Mouse (Mus musculus) midbrain, embryonic 16.5 days (tissue): ENCODE results near the gene Ltbp2. TPM values are rescaled to one million over a fixed set of nuclear protein-coding genes. Genes with fewer than 3 reads are reported as not detected.
A peak's percentile ranks its signal among the peaks of the same experiment; 100 is the strongest.

ENCODE experiments used
- ATAC-seq: fragments of 200-750 bp; cut with Nextera tagmentation; 2 replicates; pipeline ENCODE4 v1.8.0; 2017; ENCODE audit warnings: moderate TSS enrichment
- H3K27ac ChIP-seq: fragments of 300-500 bp; sonication (generic); 2 replicates; pipeline ENCODE4 v1.5.1; 2014; ENCODE audit warnings: mild to moderate bottlenecking, low read length, mixed read lengths
- H3K27me3 ChIP-seq: fragments of 300-500 bp; sonication (generic); 2 replicates; pipeline ENCODE4 v1.6.1; 2014; ENCODE audit warnings: low read depth, low read length, mixed read lengths; ENCODE audit not compliant: control insufficient read depth, insufficient read depth
- H3K36me3 ChIP-seq: fragments of 300-500 bp; sonication (generic); 2 replicates; pipeline ENCODE4 v1.6.1; 2014; ENCODE audit warnings: mild to moderate bottlenecking, low read length, moderate library complexity, mixed read lengths; ENCODE audit not compliant: control insufficient read depth, insufficient read depth
- H3K4me1 ChIP-seq: fragments of 300-500 bp; sonication (generic); 2 replicates; pipeline ENCODE4 v1.6.1; 2014; ENCODE audit warnings: mild to moderate bottlenecking, low read length, mixed read lengths; ENCODE audit not compliant: control insufficient read depth, insufficient read depth
- H3K4me2 ChIP-seq: fragments of 300-500 bp; sonication (generic); 2 replicates; pipeline ENCODE4 v1.6.1; 2014; ENCODE audit warnings: mild to moderate bottlenecking, low read length, mixed read lengths
- H3K4me3 ChIP-seq: fragments of 300-500 bp; sonication (generic); 2 replicates; pipeline ENCODE4 v1.5.1; 2014; ENCODE audit warnings: low read depth, mild to moderate bottlenecking, low read length, moderate library complexity, mixed read lengths
- H3K9ac ChIP-seq: fragments of 300-500 bp; sonication (generic); 2 replicates; pipeline ENCODE4 v1.6.1; 2014; ENCODE audit warnings: low read depth, low read length, mixed read lengths
- H3K9me3 ChIP-seq: fragments of 300-500 bp; sonication (generic); replicated peaks from 2 replicates; pipeline ENCODE4 v1.6.1; 2014; ENCODE audit warnings: mild to moderate bottlenecking, low read length, mixed read lengths; ENCODE audit not compliant: control insufficient read depth, poor library complexity, severe bottlenecking
- WGBS: fragments of 180-500 bp; shearing (Covaris S2); extraction: QIAGEN DNeasy Blood & Tissue Kit; methylation state at CpG from one replicate; pipeline ENCODE4 v1.1.7; 2014; 5-methylcytosine and 5-hydroxymethylcytosine counted together
- polyA plus RNA-seq: library from polyadenylated mRNA; unstranded; fragments of >200 nt; fragmentation: Nextera tagmentation; extraction: Ambion mirVana; gene quantifications from 2 replicates; pipeline ENCODE4 v1.2.1, GENCODE M21; 2015

The Ltbp2 gene
- polyA plus RNA-seq, 1 experiment from 2014 or later = 0.11 TPM

- WGBS = 66% methylated on average over 10 of the region's 10 CpGs
- no peak overlapping the region for H3K4me3 ChIP-seq
- no peaks in the 10 kb centered on the region for H3K9me3 ChIP-seq
- H3K36me3 ChIP-seq = no peaks in the 10 kb centered on the region
- no peaks in the 10 kb centered on the region; the same call in 1 of the 2 replicates for H3K4me1 ChIP-seq
- no peak overlapping the region for H3K4me2 ChIP-seq
- no peaks in the 10 kb centered on the region for H3K27me3 ChIP-seq
- H3K27ac ChIP-seq = no peak overlapping the region
- H3K9ac ChIP-seq = no peak overlapping the region
- ATAC-seq = 0 out of 2 replicates have a peak, but pooled peaks have one; percentile 39
Measured at GRCm38 (mm10) chr12:84907627-84908480, 31.5 kb upstream of the Ltbp2 start.

GRCm38 (mm10) chr12:84907024-84907626 is 30.8 kb upstream of the Ltbp2 start:
- WGBS = 72% methylated on average over 12 of the region's 12 CpGs
- ATAC-seq = no peak
- H3K4me3 ChIP-seq = no peak overlapping the region
- no peaks in the 10 kb centered on the region for H3K27me3 ChIP-seq
- H3K4me1 ChIP-seq = no peaks in the 10 kb centered on the region; the same call in 1 of the 2 replicates
- no peaks in the 10 kb centered on the region for H3K9me3 ChIP-seq
- H3K27ac ChIP-seq = no peak overlapping the region
- H3K4me2 ChIP-seq = no peak overlapping the region
- H3K9ac ChIP-seq = no peak overlapping the region
- no peaks in the 10 kb centered on the region for H3K36me3 ChIP-seq

DNA sequence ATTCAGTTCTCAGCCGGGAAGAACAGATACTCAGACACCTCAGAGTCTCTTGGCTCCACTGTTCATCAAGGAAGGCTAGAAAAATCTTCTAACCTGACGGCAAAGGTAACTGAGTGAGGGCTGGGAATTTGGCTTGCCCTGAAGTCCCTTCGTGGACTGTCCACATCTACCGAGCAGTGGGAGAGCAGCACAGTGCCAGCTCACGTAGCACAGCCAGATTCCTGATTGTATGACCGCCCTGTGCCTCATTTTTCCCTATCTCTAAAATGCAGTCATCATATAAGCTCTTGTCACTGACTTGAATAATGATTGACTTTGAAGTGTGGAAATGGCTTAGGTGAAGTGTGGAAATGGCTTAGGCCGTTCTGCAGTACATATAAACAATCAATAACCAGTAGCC is 28.1 kb upstream of the Ltbp2 start:
- WGBS = 77% methylated on average over 7 of the region's 7 CpGs
- H3K27me3 ChIP-seq = no peaks in the 10 kb centered on the region
- H3K4me2 ChIP-seq = no peak overlapping the region
- H3K9ac ChIP-seq = no peak overlapping the region
- no peak overlapping the region for H3K27ac ChIP-seq
- no peaks in the 10 kb centered on the region for H3K9me3 ChIP-seq
- H3K36me3 ChIP-seq = no peaks in the 10 kb centered on the region
- H3K4me3 ChIP-seq = no peak overlapping the region
- no peaks in the 10 kb centered on the region; the same call in 1 of the 2 replicates for H3K4me1 ChIP-seq
- ATAC-seq = no peak

DNA sequence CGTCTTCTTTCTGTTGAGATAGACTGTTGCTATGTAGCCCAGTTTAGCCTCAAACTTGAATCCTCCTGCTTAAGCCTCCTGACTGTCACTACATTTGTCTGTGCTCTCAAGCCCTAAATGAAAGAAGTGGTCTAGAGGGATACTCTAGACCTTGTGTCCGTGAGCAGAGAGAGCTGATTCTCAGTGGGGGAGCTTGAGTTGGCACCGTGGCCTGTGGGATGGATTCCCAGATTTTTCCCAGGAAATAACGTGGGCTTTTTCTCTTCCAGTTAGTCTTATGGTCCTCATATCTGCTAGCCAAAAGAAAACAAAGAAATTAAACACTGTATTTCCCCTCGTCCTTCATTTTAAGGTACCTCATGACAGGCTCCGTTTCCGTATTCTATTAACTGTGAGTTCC is 24.0 kb upstream of the Ltbp2 start:
- no peak for ATAC-seq
- H3K27me3 ChIP-seq = no peaks in the 10 kb centered on the region
- no peaks in the 10 kb centered on the region for H3K9me3 ChIP-seq
- no peak overlapping the region for H3K27ac ChIP-seq
- no peaks in the 10 kb centered on the region for H3K4me1 ChIP-seq
- no peak overlapping the region for H3K9ac ChIP-seq
- no peak overlapping the region for H3K4me3 ChIP-seq
- 89% methylated on average over 7 of the region's 7 CpGs for WGBS
- H3K36me3 ChIP-seq = no peaks in the 10 kb centered on the region
- H3K4me2 ChIP-seq = no peak overlapping the region

DNA sequence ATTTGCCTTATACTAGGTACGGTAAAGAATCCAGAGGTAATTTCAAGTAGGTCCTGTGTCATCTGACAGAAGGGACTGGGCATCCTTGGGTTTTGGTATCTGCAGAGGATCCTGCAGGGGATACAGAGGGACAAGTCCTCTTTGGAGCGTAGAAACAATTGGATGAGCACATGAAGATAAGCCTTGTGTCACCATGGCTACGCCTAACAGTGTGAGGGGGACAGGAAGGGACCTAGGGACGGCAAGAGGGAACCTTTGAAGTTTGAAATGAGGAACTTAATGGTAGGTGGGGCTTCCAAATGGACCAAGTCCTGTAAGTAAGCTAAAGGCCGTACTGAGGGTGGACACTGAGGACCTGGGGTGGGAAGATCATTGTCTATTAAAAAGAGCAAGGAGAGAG is 21.0 kb upstream of the Ltbp2 start:
- H3K36me3 ChIP-seq = no peaks in the 10 kb centered on the region
- ATAC-seq = no peak
- no peaks in the 10 kb centered on the region for H3K27me3 ChIP-seq
- H3K9ac ChIP-seq = no peak overlapping the region
- no peaks in the 10 kb centered on the region for H3K4me1 ChIP-seq
- H3K4me2 ChIP-seq = no peak overlapping the region
- 76% methylated on average over 5 of the region's 5 CpGs for WGBS
- no peak overlapping the region for H3K4me3 ChIP-seq
- no peak overlapping the region for H3K27ac ChIP-seq
- H3K9me3 ChIP-seq = no peaks in the 10 kb centered on the region

DNA sequence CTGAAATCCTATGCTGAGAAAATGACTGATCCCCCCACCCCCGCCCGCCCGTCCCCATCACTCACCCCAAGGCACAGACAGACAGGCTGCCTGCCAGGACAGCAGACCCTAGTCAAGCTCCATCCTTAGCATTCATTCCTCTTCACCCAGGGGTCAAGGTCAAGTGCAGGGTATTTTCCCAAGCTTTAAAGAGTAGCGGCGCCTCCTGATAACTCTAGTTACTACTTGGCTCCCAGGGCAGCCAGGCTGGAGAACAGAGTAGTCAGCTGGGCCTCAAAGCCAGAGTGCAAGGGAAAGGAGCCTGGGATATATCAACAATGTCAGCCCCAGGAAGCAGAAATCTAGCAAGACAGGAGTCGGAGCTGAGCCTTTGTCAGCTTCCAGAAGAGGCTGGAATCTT is 19.9 kb upstream of the Ltbp2 start:
- Histone ChIP-seq H3K4me2 (no peak overlapping the region), H3K27ac (no peak overlapping the region), H3K4me1 (no peaks in the 10 kb centered on the region), H3K9ac (no peak overlapping the region), H3K27me3 (no peaks in the 10 kb centered on the region), H3K36me3 (no peaks in the 10 kb centered on the region), H3K9me3 (no peaks in the 10 kb centered on the region), H3K4me3 (no peak overlapping the region)
- ATAC-seq = no peak
- WGBS = 86% methylated on average over 6 of the region's 6 CpGs

- WGBS = 60% methylated on average over 9 of the region's 9 CpGs
- H3K9ac ChIP-seq = no peak overlapping the region
- H3K9me3 ChIP-seq = no peaks in the 10 kb centered on the region
- H3K27me3 ChIP-seq = no peaks in the 10 kb centered on the region
- no peaks in the 10 kb centered on the region for H3K4me1 ChIP-seq
- ATAC-seq = no peak
- H3K4me2 ChIP-seq = no peak overlapping the region
- H3K4me3 ChIP-seq = no peak overlapping the region
- no peaks in the 10 kb centered on the region for H3K36me3 ChIP-seq
- H3K27ac ChIP-seq = no peak overlapping the region
Measured at GRCm38 (mm10) chr12:84893648-84894628, 17.6 kb upstream of the Ltbp2 start.

DNA sequence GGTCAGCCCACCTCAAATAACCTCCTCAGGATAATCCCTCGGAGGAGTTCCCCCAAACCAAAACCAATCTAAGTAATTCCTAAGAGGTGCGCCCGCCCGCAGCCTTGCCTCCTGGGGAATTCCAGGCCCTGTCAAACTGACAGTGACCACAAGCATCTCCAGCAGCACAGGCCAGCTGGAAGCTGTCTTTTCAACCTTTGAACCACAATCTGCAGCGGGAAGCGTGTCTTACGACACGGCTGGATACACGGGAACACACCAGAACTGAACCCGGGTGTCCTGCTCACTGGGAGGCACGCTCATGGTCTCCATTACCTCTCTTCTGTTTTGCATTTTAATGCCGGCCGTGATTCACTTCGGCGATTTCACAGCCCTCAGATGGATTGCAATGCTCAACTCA is 14.0 kb upstream of the Ltbp2 start:
- H3K36me3 ChIP-seq = no peaks in the 10 kb centered on the region
- H3K27ac ChIP-seq = no peak overlapping the region
- H3K9ac ChIP-seq = no peak overlapping the region
- ATAC-seq = no peak
- no peaks in the 10 kb centered on the region for H3K4me1 ChIP-seq
- no peaks in the 10 kb centered on the region for H3K9me3 ChIP-seq
- WGBS = 70% methylated on average over 15 of the region's 15 CpGs
- H3K27me3 ChIP-seq = no peaks in the 10 kb centered on the region
- H3K4me2 ChIP-seq = no peak overlapping the region
- no peak overlapping the region for H3K4me3 ChIP-seq
